Mouse (Mus musculus): ENCODE measurements around the gene Nim1k.
"Not testable (repeated sequence)": the region's sequence is repeated elsewhere in the genome, so short reads cannot be mapped to it uniquely, and the experiment has no call there.

The Nim1k gene

GRCm38 (mm10) chr13:119690039-119690728 lies 65.5 kb downstream of the Nim1k start, which contains the start of gene Hmgcs1:
Hmgcs1 (plus strand) TSS chr13:119690379.
- in situ Hi-C loops (cut with MboI, MseI) = no loop called here

DNA sequence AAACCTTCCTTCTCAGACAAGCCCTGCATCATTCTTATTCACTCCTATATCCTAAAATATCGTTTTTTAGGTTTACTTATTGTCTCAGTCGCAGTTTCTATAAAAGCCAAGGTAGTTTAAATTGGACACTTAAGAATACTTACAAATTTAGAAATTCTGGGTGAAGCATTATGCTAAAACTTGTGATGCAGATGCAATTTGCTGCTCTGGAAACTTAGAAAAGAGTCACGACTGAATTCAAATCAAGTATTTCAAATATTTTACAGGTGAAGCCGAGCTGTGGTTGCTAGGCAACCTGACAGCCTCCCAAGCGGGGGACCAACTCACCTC lies 66.0 kb downstream of the Nim1k start:
- in situ Hi-C loops (cut with MboI, MseI) = loop anchor here (5.0 to 10.0 kb wide), 2 partner anchors 52 to 225 kb away; partner anchors contain the start of gene 4833420G17Rik

GRCm38 (mm10) chr13:119684416-119685177 lies 71.1 kb downstream of the Nim1k start:
- in situ Hi-C loops (cut with MboI, MseI) = loop anchor here (5.0 to 10.0 kb wide), 2 partner anchors 47 to 220 kb away; partner anchors contain the start of gene 4833420G17Rik

GRCm38 (mm10) chr13:119681161-119681560 lies 74.5 kb downstream of the Nim1k start:
- in situ Hi-C loops (cut with MboI, MseI) = loop anchor here (10.0 kb wide), 1 partner anchor 216 kb away; the partner anchor contains the start of gene 4833420G17Rik

GRCm38 (mm10) chr13:119679721-119680120 lies 76.0 kb downstream of the Nim1k start:
- in situ Hi-C loops (cut with MboI, MseI) = loop anchor here (10.0 kb wide), 1 partner anchor 215 kb away; the partner anchor contains the start of gene 4833420G17Rik

- in situ Hi-C loops (cut with MboI, MseI) = no loop called here
These were observed 76.9 kb downstream of the Nim1k start for GRCm38 (mm10) chr13:119678794-119679193.

DNA sequence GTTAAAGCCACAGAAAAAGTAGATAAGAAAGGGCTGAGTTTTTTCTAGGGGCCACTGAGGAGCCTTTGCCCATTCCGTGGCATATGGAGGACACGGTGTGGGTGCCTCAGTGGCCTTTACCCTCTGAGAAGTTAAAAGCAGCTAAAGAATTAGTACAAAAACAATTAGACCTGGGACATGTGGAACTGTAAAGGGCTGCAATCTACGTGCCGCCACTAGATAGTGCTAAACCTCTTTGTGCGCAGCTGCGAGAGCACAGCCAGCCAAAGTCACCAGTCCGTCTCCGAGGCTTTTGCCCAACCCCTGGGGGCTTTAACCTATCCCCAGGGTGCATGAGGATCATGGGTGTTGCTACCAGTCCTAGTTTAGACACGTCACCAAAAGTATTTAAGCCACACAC lies 94.3 kb downstream of the Nim1k start:
- in situ Hi-C loops (cut with MboI, MseI) = not testable (repeated sequence)
